Mouse (Mus musculus): ENCODE measurements around the gene Dzip1l. TPM values are rescaled to one million over a fixed set of nuclear protein-coding genes. Genes with fewer than 3 reads are reported as not detected.

Gene Dzip1l
- polyA plus RNA-seq, 1 experiment from 2014 or later, result 3.1 TPM

DNA sequence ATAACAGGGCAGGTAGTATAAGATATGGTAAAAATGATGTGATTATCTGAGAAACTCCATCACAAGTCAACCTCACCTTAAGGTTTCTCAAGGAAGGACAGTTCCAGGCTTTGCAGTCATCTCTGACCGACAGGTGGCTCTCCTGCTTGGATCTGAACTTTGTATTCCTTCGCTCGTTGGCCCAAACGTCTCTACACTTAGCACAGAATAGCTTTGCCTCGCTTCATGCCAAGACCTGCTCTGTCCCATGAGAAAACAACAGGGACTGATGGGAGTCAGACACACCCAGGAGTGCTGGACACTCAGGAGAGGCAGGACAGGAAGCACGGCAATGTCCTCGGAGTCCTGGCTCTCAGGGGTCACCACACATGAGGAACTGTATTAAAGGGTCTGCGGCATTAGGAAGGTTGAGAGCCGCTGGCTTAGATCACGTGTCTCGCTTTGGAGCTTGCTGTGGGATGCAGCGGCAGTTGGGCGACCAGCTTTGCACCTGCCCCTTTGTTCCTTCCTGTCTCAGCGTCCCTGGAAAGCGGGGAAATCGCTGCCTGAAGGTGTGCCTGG, 32.4 kb downstream of the Dzip1l start:
- no peaks in the 10 kb centered on the region for H3K36me3 ChIP-seq
- no peak for ATAC-seq

DNA sequence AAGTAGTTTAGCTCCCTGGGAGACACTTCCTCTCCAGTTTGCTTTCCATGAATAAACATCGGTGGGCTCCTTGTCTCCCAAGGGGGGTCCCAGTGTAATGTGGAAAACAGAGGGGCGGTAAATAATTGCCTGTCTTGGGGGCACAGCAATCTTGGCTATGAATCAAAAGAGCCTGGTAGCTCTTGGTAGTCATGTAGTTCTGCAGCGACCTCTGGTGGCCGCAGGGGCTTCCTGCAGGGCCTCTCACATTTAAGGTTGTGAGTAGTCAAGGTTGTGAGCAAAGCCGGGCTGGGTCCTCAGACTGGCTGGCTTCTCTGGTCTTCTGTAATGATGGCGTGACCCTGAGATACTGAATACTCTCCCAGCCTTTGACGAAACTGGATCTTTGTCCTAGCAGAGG, 33.1 kb downstream of the Dzip1l start:
- Histone ChIP-seq H3K4me3 (no peak overlapping the region), H3K4me1 (peaks cover 4% of the 10 kb centered on the region; the same call in 1 of the 2 replicates), H3K36me3 (0 out of 2 replicates have a peak, but pooled peaks cover 3% of the 10 kb centered on the region), H3K27me3 (replicated peaks) (no peaks in the 10 kb centered on the region), H3K4me2 (no peak overlapping the region), H3K9me3 (replicated peaks) (no peaks in the 10 kb centered on the region), H3K9ac (no peak overlapping the region), H3K27ac (no peak overlapping the region)
- no peak; the same call in 1 of the 2 replicates for ATAC-seq
- WGBS (ENCODE audit: insufficient replicate concordance), result 20% methylated on average over 7 of the region's 7 CpGs

More for the DNA sequence above, 32.4 kb downstream of the Dzip1l start:
- Histone ChIP-seq H3K4me1 (peaks cover 4% of the 10 kb centered on the region; the same call in 1 of the 2 replicates), H3K9me3 (replicated peaks) (no peaks in the 10 kb centered on the region), H3K4me2 (no peak overlapping the region), H3K27ac (no peak overlapping the region), H3K27me3 (replicated peaks) (no peaks in the 10 kb centered on the region), H3K4me3 (no peak overlapping the region), H3K9ac (no peak overlapping the region)
- 72% methylated on average over 16 of the region's 16 CpGs for WGBS (ENCODE audit: insufficient replicate concordance)

- H3K4me3 ChIP-seq, result no peak overlapping the region
- no peaks in the 10 kb centered on the region for H3K27me3 ChIP-seq (replicated peaks)
- ATAC-seq, result no peak; the same call in 1 of the 2 replicates
- H3K9me3 ChIP-seq (replicated peaks), result no peaks in the 10 kb centered on the region
- 0 out of 2 replicates have a peak, but pooled peaks cover 5% of the 10 kb centered on the region for H3K36me3 ChIP-seq
- no peak overlapping the region for H3K9ac ChIP-seq
- peaks cover 4% of the 10 kb centered on the region; the same call in 1 of the 2 replicates for H3K4me1 ChIP-seq
- no peak overlapping the region for H3K27ac ChIP-seq
- 74% methylated on average over 10 of the region's 10 CpGs for WGBS (ENCODE audit: insufficient replicate concordance)
- no peak overlapping the region for H3K4me2 ChIP-seq
Measured at GRCm38 (mm10) chr9:99662887-99663286, 33.6 kb downstream of the Dzip1l start.

DNA sequence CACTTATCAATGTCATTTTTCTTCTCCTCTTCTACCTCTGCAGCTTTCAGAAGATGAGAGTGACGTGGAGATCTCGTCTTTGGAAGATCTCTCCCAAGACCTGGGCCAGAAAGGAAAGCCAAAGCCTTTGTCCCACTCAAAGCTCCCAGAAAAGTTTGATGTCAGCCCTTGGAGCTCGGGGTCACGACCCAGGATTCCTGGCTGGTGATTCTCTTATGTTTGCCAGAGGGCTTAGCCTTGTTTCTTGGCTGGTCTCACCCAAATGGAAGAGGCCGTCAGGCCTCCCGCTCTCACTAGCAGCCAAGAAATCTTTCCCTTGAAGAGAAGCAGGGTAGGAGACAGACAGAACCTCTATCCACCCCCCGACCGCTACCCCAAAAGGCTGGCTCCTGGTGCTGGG, 38.3 kb downstream of the Dzip1l start:
- Histone ChIP-seq H3K27me3 (replicated peaks) (no peaks in the 10 kb centered on the region), H3K4me2 (no peak overlapping the region), H3K4me1 (peaks cover 4% of the 10 kb centered on the region; the same call in 1 of the 2 replicates), H3K27ac (no peak overlapping the region), H3K9me3 (replicated peaks) (no peaks in the 10 kb centered on the region), H3K4me3 (no peak overlapping the region), H3K9ac (no peak overlapping the region), H3K36me3 (peaks cover 19% of the 10 kb centered on the region)
- 80% methylated on average over 8 of the region's 8 CpGs for WGBS (ENCODE audit: insufficient replicate concordance)
- ATAC-seq, result no peak

DNA sequence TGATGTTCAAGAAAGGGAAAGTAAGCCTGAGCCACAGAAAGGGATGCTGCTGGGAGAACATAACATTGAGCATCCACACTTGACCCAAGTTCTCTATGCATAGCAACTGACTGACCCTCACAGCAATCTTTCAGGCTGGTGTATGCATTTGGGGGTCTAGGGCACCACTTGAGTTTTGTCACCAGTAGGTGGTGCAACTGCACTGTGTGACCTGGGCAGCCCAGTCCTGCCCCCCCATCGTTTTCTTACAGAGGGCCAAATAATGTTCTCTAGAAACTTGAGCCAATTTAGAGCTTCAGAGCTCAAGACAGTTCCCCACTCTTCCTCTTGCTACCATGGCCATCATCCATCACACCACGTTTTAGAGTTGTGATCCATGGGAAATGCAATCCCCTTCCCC, 42.3 kb downstream of the Dzip1l start:
- H3K27ac ChIP-seq, result no peak overlapping the region
- no peak overlapping the region for H3K4me3 ChIP-seq

GRCm38 (mm10) chr9:99675714-99676113, 46.4 kb downstream of the Dzip1l start:
- Histone ChIP-seq H3K4me2 (no peak overlapping the region), H3K4me3 (no peak overlapping the region), H3K27me3 (replicated peaks) (no peaks in the 10 kb centered on the region), H3K4me1 (no peaks in the 10 kb centered on the region), H3K9ac (no peak overlapping the region), H3K27ac (no peak overlapping the region), H3K9me3 (replicated peaks) (no peaks in the 10 kb centered on the region), H3K36me3 (no peaks in the 10 kb centered on the region)
- no peak for ATAC-seq
- 70% methylated on average over 3 of the region's 3 CpGs for WGBS (ENCODE audit: insufficient replicate concordance)

More for the DNA sequence above, 42.3 kb downstream of the Dzip1l start:
- Histone ChIP-seq H3K9ac (no peak overlapping the region), H3K36me3 (peaks cover 19% of the 10 kb centered on the region), H3K4me2 (no peak overlapping the region), H3K27me3 (replicated peaks) (no peaks in the 10 kb centered on the region), H3K9me3 (replicated peaks) (no peaks in the 10 kb centered on the region), H3K4me1 (no peaks in the 10 kb centered on the region)
- WGBS (ENCODE audit: insufficient replicate concordance), result 21% methylated on average over 2 of the region's 2 CpGs
- ATAC-seq, result no peak

DNA sequence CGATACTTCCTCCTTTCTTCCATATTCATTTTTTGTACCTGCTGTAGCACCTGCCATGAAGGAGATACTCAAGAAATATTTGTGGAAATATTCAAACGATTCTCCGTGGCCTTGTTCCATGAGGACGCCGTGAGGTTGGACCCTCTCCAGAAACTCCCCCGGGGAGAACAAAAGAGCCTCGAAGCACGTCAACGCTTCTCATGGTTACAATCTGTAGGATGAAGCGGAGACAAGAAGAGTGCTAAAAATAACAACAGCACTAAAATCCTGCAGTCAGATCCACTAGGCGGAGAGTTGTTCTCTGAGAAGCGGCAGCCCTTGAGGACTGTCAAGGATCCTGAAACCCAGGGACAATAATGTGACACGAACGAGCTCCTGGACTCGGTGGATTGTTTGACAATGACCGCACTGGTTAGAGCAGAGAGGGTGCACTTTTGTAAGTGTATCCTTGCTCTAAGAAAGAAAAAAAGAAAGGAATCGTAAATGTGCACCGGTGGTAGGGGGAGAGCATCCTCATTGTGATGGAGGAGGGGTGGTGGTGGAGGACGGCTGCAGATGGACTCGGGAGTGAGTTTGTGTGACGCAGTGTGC, 52.8 kb downstream of the Dzip1l start:
- H3K9me3 ChIP-seq (replicated peaks), result no peaks in the 10 kb centered on the region
- H3K36me3 ChIP-seq, result no peaks in the 10 kb centered on the region
- H3K4me2 ChIP-seq, result no peak overlapping the region
- no peaks in the 10 kb centered on the region for H3K27me3 ChIP-seq (replicated peaks)
- no peaks in the 10 kb centered on the region for H3K4me1 ChIP-seq
- no peak overlapping the region for H3K27ac ChIP-seq
- WGBS (ENCODE audit: insufficient replicate concordance), result 81% methylated on average over 21 of the region's 21 CpGs
- H3K9ac ChIP-seq, result no peak overlapping the region
- no peak for ATAC-seq
- no peak overlapping the region for H3K4me3 ChIP-seq

GRCm38 (mm10) chr9:99685061-99685521, 55.8 kb downstream of the Dzip1l start:
- Histone ChIP-seq H3K9me3 (replicated peaks) (no peaks in the 10 kb centered on the region), H3K27ac (no peak overlapping the region), H3K4me3 (no peak overlapping the region), H3K4me1 (no peaks in the 10 kb centered on the region), H3K27me3 (replicated peaks) (no peaks in the 10 kb centered on the region), H3K9ac (no peak overlapping the region), H3K4me2 (no peak overlapping the region), H3K36me3 (no peaks in the 10 kb centered on the region)
- WGBS (ENCODE audit: insufficient replicate concordance), result 40% methylated on average over 5 of the region's 5 CpGs
- no peak for ATAC-seq

- no peaks in the 10 kb centered on the region for H3K27me3 ChIP-seq (replicated peaks)
- H3K27ac ChIP-seq, result no peak overlapping the region
- no peak overlapping the region for H3K4me3 ChIP-seq
- no peak overlapping the region for H3K4me2 ChIP-seq
- no peak for ATAC-seq
- H3K9me3 ChIP-seq (replicated peaks), result no peaks in the 10 kb centered on the region
- no peaks in the 10 kb centered on the region for H3K4me1 ChIP-seq
- 53% methylated on average over 5 of the region's 5 CpGs for WGBS (ENCODE audit: insufficient replicate concordance)
- H3K9ac ChIP-seq, result no peak overlapping the region
- H3K36me3 ChIP-seq, result no peaks in the 10 kb centered on the region
Measured at GRCm38 (mm10) chr9:99685536-99686231, 56.4 kb downstream of the Dzip1l start.

GRCm38 (mm10) chr9:99689796-99690195, 60.5 kb downstream of the Dzip1l start:
- Histone ChIP-seq H3K4me2 (no peak overlapping the region), H3K27ac (no peak overlapping the region), H3K9me3 (replicated peaks) (no peaks in the 10 kb centered on the region), H3K4me1 (no peaks in the 10 kb centered on the region), H3K27me3 (replicated peaks) (no peaks in the 10 kb centered on the region), H3K36me3 (no peaks in the 10 kb centered on the region), H3K4me3 (no peak overlapping the region), H3K9ac (no peak overlapping the region)
- ATAC-seq, result no peak
- WGBS (ENCODE audit: insufficient replicate concordance), result 79% methylated on average over 5 of the region's 5 CpGs

GRCm38 (mm10) chr9:99690386-99690785, 61.1 kb downstream of the Dzip1l start:
- H3K27me3 ChIP-seq (replicated peaks), result no peaks in the 10 kb centered on the region
- no peak for ATAC-seq
- H3K9ac ChIP-seq, result no peak overlapping the region
- 70% methylated on average over 7 of the region's 7 CpGs for WGBS (ENCODE audit: insufficient replicate concordance)
- H3K9me3 ChIP-seq (replicated peaks), result no peaks in the 10 kb centered on the region
- H3K36me3 ChIP-seq, result no peaks in the 10 kb centered on the region
- H3K4me2 ChIP-seq, result no peak overlapping the region
- no peak overlapping the region for H3K27ac ChIP-seq
- H3K4me3 ChIP-seq, result no peak overlapping the region
- H3K4me1 ChIP-seq, result no peaks in the 10 kb centered on the region

GRCm38 (mm10) chr9:99694961-99695360, 65.7 kb downstream of the Dzip1l start:
- Histone ChIP-seq H3K4me1 (no peaks in the 10 kb centered on the region), H3K4me3 (no peak overlapping the region), H3K36me3 (no peaks in the 10 kb centered on the region), H3K9me3 (replicated peaks) (no peaks in the 10 kb centered on the region), H3K27ac (no peak overlapping the region), H3K27me3 (replicated peaks) (no peaks in the 10 kb centered on the region), H3K4me2 (no peak overlapping the region), H3K9ac (no peak overlapping the region)
- 44% methylated on average over 7 of the region's 7 CpGs for WGBS (ENCODE audit: insufficient replicate concordance)
- no peak for ATAC-seq

Measured in liver, embryonic 12.5 days (tissue).